Mouse (Mus musculus) liver, postnatal 0 days (tissue): ENCODE results near the gene Plpp2. TPM values are rescaled to one million over a fixed set of nuclear protein-coding genes. Genes with fewer than 3 reads are reported as not detected.

Experiments
- ATAC-seq: fragments of 200-750 bp; cut with Nextera tagmentation; 2 replicates; pipeline ENCODE4 v1.8.0; 2017; ENCODE audit warnings: mild to moderate bottlenecking, moderate library complexity
- DNase-seq: peaks from one replicate; pipeline ENCODE4 v3.0.0-alpha.2; 2016
- H3K27ac ChIP-seq: fragments of 300-500 bp; sonication (generic); 2 replicates; pipeline ENCODE4 v1.5.1; 2014; ENCODE audit warnings: antibody characterized with exemption, moderate library complexity, mild to moderate bottlenecking, low read depth
- H3K27me3 ChIP-seq: fragments of 300-500 bp; sonication (generic); 2 replicates; pipeline ENCODE4 v1.6.1; 2014; ENCODE audit warnings: low read length, control low read depth, mixed read lengths; ENCODE audit not compliant: insufficient read depth
- H3K36me3 ChIP-seq: fragments of 300-500 bp; sonication (generic); replicated peaks from 2 replicates; pipeline ENCODE4 v1.6.1; 2014; ENCODE audit warnings: mild to moderate bottlenecking, control low read depth, low read length, moderate library complexity, mixed read lengths; ENCODE audit not compliant: insufficient read depth
- H3K4me1 ChIP-seq: fragments of 300-500 bp; sonication (generic); 2 replicates; pipeline ENCODE4 v1.6.1; 2014; ENCODE audit warnings: antibody characterized with exemption, mild to moderate bottlenecking, control low read depth; ENCODE audit not compliant: insufficient read depth
- H3K4me2 ChIP-seq: fragments of 300-500 bp; sonication (generic); 2 replicates; pipeline ENCODE4 v1.6.1; 2014; ENCODE audit warnings: low read depth, mild to moderate bottlenecking, low read length, moderate library complexity, mixed read lengths
- H3K4me3 ChIP-seq: fragments of 300-500 bp; sonication (generic); 2 replicates; pipeline ENCODE4 v1.5.1; 2014; ENCODE audit warnings: low read depth, low read length
- H3K9ac ChIP-seq: fragments of 300-500 bp; sonication (generic); replicated peaks from 2 replicates; pipeline ENCODE4 v1.6.1; 2014; ENCODE audit warnings: mild to moderate bottlenecking, moderate library complexity
- H3K9me3 ChIP-seq: fragments of 300-500 bp; sonication (generic); 2 replicates; pipeline ENCODE4 v1.6.1; 2016; ENCODE audit warnings: mild to moderate bottlenecking, control low read depth, low read length, mixed read lengths
- CTCF ChIP-seq: sonication (generic); IDR thresholded peaks from 2 replicates; pipeline ENCODE4 v1.5.1; 2016; ENCODE audit warnings: antibody characterized with exemption, low read depth
- EP300 ChIP-seq: IDR thresholded peaks from 2 replicates; pipeline ENCODE4 v1.6.1; 2016; ENCODE audit warnings: antibody characterized with exemption, low read depth, mild to moderate bottlenecking
- WGBS: fragments of 180-500 bp; shearing (Covaris S2); extraction: QIAGEN DNeasy Blood & Tissue Kit; methylation state at CpG from one replicate; pipeline ENCODE4 v1.1.7; 2014; ENCODE audit not compliant: insufficient replicate concordance; 5-methylcytosine and 5-hydroxymethylcytosine counted together
- microRNA-seq: library from miRNA; unstranded; fragments of <30 nt; microRNA quantifications from one replicate; pipeline ENCODE4, GENCODE M21; 2016
- polyA plus RNA-seq: library from polyadenylated mRNA; unstranded; fragments of >200 nt; fragmentation: Nextera tagmentation; extraction: Ambion mirVana; gene quantifications from 2 replicates; pipeline ENCODE4 v1.2.1, GENCODE M21; 2015

The Plpp2 gene
- polyA plus RNA-seq, 1 experiment from 2014 or later = 32.7 TPM

- H3K4me1 ChIP-seq = no peaks in the 10 kb centered on the region
- no peaks in the 10 kb centered on the region for H3K27me3 ChIP-seq
- 89% methylated on average over 1 of the region's 1 CpGs for WGBS
- no peak overlapping the region for H3K4me2 ChIP-seq
- no peak for ATAC-seq
- H3K27ac ChIP-seq = no peak overlapping the region
- H3K9me3 ChIP-seq = no peaks in the 10 kb centered on the region
- no peak overlapping the region for H3K9ac ChIP-seq
- H3K36me3 ChIP-seq = peaks cover 9% of the 10 kb centered on the region
- no peak for DNase-seq
- H3K4me3 ChIP-seq = no peak overlapping the region
- TF ChIP-seq CTCF (no peak), EP300 (no peak)
These were observed 9.2 kb downstream of the Plpp2 start for GRCm38 (mm10) chr10:79524433-79524832.

- H3K4me2 ChIP-seq = no peak overlapping the region
- no peak for TF ChIP-seq EP300
- TF ChIP-seq CTCF = no peak
- ATAC-seq = no peak
- DNase-seq = no peak
- peaks cover 2% of the 10 kb centered on the region; the same call in 1 of the 2 replicates for H3K4me1 ChIP-seq
- H3K27me3 ChIP-seq = no peaks in the 10 kb centered on the region
- H3K4me3 ChIP-seq = no peak overlapping the region
- H3K36me3 ChIP-seq = no peaks in the 10 kb centered on the region
- H3K9me3 ChIP-seq = no peaks in the 10 kb centered on the region
- WGBS = 48% methylated on average over 2 of the region's 2 CpGs
- no peak overlapping the region for H3K9ac ChIP-seq
- peak overlapping the region; percentile 12; the same call in 1 of the 2 replicates for H3K27ac ChIP-seq
These were observed 26.9 kb downstream of the Plpp2 start for GRCm38 (mm10) chr10:79506709-79507108.

- DNase-seq = no peak
- Histone ChIP-seq H3K27ac (no peak overlapping the region), H3K9me3 (no peaks in the 10 kb centered on the region), H3K4me3 (no peak overlapping the region), H3K27me3 (no peaks in the 10 kb centered on the region), H3K9ac (no peak overlapping the region), H3K4me1 (peaks cover 2% of the 10 kb centered on the region; the same call in 1 of the 2 replicates), H3K4me2 (no peak overlapping the region), H3K36me3 (no peaks in the 10 kb centered on the region)
- ATAC-seq = no peak
- no peak for TF ChIP-seq EP300
- peak; percentile 56 for TF ChIP-seq CTCF
- WGBS = 46% methylated on average over 6 of the region's 6 CpGs
These were observed 30.6 kb downstream of the Plpp2 start for GRCm38 (mm10) chr10:79502830-79503644.

- Histone ChIP-seq H3K4me3 (no peak overlapping the region), H3K27ac (no peak overlapping the region), H3K9ac (no peak overlapping the region), H3K4me1 (no peaks in the 10 kb centered on the region), H3K36me3 (no peaks in the 10 kb centered on the region), H3K4me2 (no peak overlapping the region), H3K27me3 (no peaks in the 10 kb centered on the region), H3K9me3 (no peaks in the 10 kb centered on the region)
- TF ChIP-seq EP300 (no peak), CTCF (no peak)
- no peak for DNase-seq
- 37% methylated on average over 2 of the region's 2 CpGs for WGBS
- no peak for ATAC-seq
These were observed 36.8 kb downstream of the Plpp2 start for GRCm38 (mm10) chr10:79496701-79497288.

GRCm38 (mm10) chr10:79495886-79496285, 37.7 kb downstream of the Plpp2 start:
- Histone ChIP-seq H3K4me1 (no peaks in the 10 kb centered on the region), H3K4me2 (no peak overlapping the region), H3K4me3 (no peak overlapping the region), H3K9me3 (no peaks in the 10 kb centered on the region), H3K27me3 (no peaks in the 10 kb centered on the region), H3K9ac (no peak overlapping the region), H3K36me3 (no peaks in the 10 kb centered on the region), H3K27ac (no peak overlapping the region)
- 46% methylated on average over 3 of the region's 3 CpGs for WGBS
- TF ChIP-seq CTCF (no peak), EP300 (no peak)
- no peak for DNase-seq
- ATAC-seq = no peak

Small RNA genes lying within 50 kb of the gene (microRNA-seq; reads per million reads assigned to microRNA genes)
- gene Mir6909 = 1.2 reads per million

Other genes with a start within 250 kb of the Plpp2 start
- not detected in 2 replicates for gene Vmn2r82, start 177.3 kb downstream of the Plpp2 start, polyA plus RNA-seq
- gene Vmn2r83, start 65.1 kb downstream of the Plpp2 start, polyA plus RNA-seq = not detected in 2 replicates
- gene Mier2, start 21.4 kb upstream of the Plpp2 start, polyA plus RNA-seq = 8.6 and 9.0 TPM in 2 replicates
- gene Theg, start 53.5 kb upstream of the Plpp2 start, polyA plus RNA-seq = not detected in 2 replicates
- not detected in 2 replicates for gene C2cd4c, start 80.2 kb upstream of the Plpp2 start, polyA plus RNA-seq
- 0.05 and 0.07 TPM in 2 replicates for gene Shc2, start 104.1 kb upstream of the Plpp2 start, polyA plus RNA-seq
- not detected in 2 replicates for gene Odf3l2, start 111.9 kb upstream of the Plpp2 start, polyA plus RNA-seq
- 0.12 and 0.19 TPM in 2 replicates for gene Madcam1, start 130.8 kb upstream of the Plpp2 start, polyA plus RNA-seq
- gene Tpgs1, start 135.6 kb upstream of the Plpp2 start, polyA plus RNA-seq = 24.9 and 25.8 TPM in 2 replicates
- gene Cdc34, start 148.4 kb upstream of the Plpp2 start, polyA plus RNA-seq = 77.6 and 80.1 TPM in 2 replicates
- 0.09 and 0.13 TPM in 2 replicates for gene Gzmm, start 155.2 kb upstream of the Plpp2 start, polyA plus RNA-seq
- gene Bsg, start 170.7 kb upstream of the Plpp2 start, polyA plus RNA-seq = 979 and 1,075 TPM in 2 replicates
- gene Hcn2, start 182.8 kb upstream of the Plpp2 start, polyA plus RNA-seq = 0.04 and 0.06 TPM in 2 replicates
- gene Polrmt, start 212.8 kb upstream of the Plpp2 start, polyA plus RNA-seq = 9.9 and 12.6 TPM in 2 replicates
- gene Fgf22, start 221.3 kb upstream of the Plpp2 start, polyA plus RNA-seq = not detected in 2 replicates
- gene Rnf126, start 233.2 kb upstream of the Plpp2 start, polyA plus RNA-seq = 28.2 and 34.1 TPM in 2 replicates
- gene Fstl3, start 243.5 kb upstream of the Plpp2 start, polyA plus RNA-seq = 0.36 and 0.63 TPM in 2 replicates